Mouse (Mus musculus) hindlimb bud, embryonic 11.5 days (tissue): ENCODE results near the gene Ccdc81.

Experiments used
- DNase-seq: peaks from one replicate; pipeline ENCODE4 v3.0.0-alpha.2; 2012; ENCODE audit warnings: low read depth, low spot score; ENCODE audit errors: extremely low spot score

Gene Ccdc81

DNA sequence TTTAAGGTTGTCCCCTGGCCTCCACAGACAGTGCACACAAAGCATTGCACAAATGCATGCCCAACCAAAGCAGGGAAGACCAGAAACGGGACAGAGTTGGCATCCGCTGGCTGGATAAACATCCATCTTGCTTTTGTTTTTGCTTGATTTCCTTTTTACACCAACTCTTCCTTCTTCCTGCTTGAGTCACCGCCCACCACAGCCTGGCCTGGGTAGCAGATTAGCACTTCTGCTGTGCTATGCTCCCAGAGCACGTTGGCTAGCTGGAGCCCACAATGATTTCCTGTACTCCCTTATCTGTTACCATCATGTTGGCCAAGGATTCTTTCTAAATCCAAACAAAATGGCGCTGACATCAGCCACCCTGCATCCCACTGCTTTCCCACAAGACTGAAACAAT is 36.2 kb downstream of the Ccdc81 start:
- no peak for DNase-seq

DNA sequence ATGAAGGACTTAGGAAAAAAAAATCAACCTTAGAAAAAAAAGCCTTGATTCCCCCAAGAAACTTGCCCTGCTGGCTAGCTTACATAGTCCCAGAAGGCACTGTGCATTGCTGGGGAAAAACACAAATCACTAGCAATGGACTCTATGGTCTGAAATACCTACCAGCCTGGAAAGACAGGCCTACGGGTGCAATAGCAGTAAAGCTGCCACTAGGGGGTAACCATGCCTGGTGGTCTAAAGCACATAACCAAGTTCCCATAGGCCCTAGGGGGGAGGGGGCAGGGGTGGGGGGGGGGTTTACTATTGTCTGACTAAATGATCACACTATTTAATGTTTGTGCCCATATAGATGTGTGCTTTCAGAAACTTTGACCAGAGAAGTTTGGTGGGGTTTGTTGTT is 38.7 kb downstream of the Ccdc81 start:
- DNase-seq = no peak

DNA sequence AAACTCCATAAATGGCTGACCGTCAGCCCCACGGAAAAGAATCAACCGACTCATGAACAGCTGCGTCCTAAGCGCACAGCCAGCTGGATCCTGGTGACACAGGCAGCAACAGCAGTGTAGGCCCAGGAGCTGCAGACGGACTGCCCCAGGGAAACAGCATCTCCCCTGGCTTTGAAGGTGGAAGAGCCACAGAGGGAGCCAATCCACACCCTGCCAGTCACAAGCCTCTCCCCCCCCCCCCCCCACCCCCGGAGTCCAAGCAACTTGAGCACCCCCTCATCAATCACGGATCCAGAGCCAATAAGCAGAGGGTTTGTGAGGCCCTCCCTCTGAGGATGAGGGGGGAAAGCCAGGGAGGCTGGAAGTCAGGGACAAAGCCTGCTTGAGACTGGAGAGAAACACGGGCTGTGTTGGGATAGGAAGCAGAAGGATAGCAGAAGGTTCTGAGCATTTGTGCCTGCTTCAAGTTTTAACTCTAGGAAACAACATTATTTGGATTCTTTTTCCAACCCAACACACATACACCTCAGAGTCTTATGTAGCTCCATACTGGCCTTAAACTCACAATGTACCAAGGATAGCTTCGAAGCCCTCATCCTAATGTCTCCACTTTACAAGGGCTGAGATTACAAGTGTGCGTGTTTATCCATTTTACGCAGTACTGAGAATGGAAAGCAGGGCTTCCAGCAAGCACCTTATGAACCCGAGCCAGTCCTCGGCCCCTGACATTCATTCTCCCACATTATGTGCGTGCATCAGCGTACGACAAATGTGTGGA is 46.8 kb downstream of the Ccdc81 start:
- no peak for DNase-seq

GRCm38 (mm10) chr7:89855196-89855595 is 48.2 kb downstream of the Ccdc81 start:
- DNase-seq = no peak

- DNase-seq = no peak
Measured at GRCm38 (mm10) chr7:89853131-89853530, 50.3 kb downstream of the Ccdc81 start.

DNA sequence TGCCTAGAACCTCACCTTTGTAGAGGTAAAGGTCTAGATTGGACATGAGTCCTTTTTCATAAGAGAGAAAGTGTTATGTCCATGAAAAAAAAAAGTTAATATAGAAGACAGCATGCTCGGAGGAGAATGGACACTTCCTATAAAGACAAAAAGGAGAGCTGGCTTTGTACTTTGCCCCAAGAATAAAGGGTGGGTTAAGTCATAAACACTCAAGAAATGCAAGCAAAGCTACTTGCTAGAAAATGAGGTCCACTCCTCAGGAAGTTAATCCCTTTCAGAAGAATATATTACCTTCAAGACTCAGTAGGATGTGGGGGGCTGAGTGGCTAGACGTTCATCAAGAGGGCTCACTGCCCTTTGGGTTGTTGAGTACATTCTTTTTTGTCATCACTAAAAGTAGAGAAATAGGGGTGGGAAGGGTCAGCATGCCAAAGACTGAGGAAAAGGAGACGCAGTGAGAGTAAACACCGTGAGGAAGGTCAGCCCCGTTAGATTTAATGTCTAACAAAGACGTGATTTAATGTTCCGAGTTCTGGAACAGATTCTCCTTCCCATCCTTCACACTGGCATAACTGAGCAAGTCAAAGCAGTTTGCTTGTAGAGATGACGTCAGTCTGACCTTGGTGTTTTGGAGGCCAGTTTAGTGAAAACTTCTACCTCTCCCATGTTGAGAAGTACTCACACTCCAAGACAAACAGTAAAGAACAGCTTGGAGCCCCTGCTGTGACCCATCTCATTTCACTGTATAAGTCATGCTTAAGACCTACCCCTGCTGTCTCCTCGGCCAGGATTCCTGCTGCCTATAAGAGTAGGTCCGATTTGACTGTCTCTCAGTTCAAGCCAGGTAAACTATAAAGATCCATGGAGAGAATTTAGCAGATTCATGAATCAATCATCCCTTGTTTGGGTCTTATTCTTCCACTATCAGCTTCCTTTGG is 51.0 kb downstream of the Ccdc81 start:
- no peak for DNase-seq

DNA sequence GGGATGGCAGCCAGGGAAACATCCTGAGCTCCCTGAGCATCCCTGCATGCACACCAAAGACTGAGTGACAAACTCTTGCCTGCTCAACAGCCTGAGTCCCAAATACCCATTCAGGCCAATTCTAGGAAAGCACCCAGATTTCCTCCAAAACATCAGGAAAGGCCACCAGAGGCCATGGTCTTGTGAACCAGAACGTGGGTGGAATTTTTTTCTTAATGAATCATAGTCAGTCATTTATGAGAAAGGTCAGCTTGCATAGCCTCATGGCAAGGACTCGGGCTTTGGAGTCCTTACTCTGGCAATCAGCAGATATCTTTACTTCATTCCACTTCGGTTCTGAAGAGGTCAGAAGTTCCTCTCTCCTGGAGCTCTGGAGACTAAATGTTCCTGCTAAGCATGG is 52.9 kb downstream of the Ccdc81 start:
- DNase-seq = no peak

GRCm38 (mm10) chr7:89845669-89846068 is 57.8 kb downstream of the Ccdc81 start:
- no peak for DNase-seq

- no peak for DNase-seq
Measured at GRCm38 (mm10) chr7:89843533-89843932, 59.9 kb downstream of the Ccdc81 start.

DNA sequence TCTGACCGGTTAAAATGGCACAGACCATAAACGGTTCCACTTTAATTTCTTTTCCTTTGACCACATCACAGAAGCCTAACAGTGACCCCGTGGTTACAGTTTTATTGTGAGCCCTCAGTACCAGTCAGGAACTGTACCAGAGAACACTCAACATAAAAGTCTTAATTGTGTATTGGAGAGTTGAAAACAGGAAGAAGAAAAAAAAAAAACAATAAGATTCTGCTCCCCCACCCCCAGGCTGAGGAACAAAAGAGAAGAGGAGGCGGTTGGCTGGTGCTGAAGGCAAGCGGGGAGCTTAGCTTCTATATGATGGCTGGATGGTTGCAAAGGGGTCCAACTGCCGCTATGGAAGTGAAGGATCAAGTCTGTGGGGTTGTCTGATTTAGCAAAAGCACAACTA is 60.3 kb downstream of the Ccdc81 start:
- no peak for DNase-seq

- no peak for DNase-seq
Measured at GRCm38 (mm10) chr7:89842404-89842715, 61.1 kb downstream of the Ccdc81 start.

- DNase-seq = peak; percentile 93
Measured at GRCm38 (mm10) chr7:89841670-89842403, 61.6 kb downstream of the Ccdc81 start.

GRCm38 (mm10) chr7:89839721-89840120 is 63.7 kb downstream of the Ccdc81 start:
- DNase-seq = no peak

DNA sequence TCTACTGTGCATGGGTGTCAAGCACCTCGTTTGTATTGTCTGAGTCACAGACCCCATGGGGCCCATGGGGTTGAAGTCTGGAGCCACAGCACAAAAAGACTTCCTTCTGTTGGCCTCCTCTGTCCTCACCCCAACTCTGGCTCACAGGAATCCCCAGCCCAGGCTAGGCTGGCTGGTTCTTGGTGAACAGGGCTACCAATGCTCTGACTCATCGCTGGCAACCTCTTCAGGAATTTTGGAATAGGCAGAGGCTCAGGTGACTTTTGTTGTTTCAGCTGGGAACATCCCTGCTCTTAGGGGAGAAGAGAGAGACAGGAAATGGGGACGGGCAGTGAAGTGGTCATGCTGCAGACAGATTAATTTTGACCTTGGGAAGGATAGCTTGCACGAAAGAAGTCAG is 65.6 kb downstream of the Ccdc81 start:
- DNase-seq = no peak

GRCm38 (mm10) chr7:89836676-89837075 is 66.8 kb downstream of the Ccdc81 start:
- DNase-seq = no peak

DNA sequence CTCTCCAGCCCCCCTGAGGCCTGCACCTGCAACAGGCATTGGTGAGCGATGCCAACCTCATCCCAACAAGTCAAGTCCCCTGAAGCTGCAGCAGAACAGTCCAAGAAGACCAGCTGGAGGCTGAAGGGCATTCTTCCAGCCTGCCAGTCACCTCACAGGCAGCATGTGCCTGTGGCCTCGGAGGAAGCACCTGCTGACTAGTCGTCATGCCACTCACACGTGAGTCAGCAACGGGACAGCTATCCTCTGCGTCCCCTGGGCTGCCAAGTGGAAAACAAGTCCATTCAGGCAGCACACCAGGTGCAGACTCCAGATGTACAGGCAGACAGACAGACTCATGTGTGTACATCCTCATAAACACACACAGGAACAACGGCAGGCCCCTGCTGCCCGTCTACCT is 67.9 kb downstream of the Ccdc81 start:
- DNase-seq = no peak

GRCm38 (mm10) chr7:89833521-89833920 is 69.9 kb downstream of the Ccdc81 start:
- no peak for DNase-seq

DNA sequence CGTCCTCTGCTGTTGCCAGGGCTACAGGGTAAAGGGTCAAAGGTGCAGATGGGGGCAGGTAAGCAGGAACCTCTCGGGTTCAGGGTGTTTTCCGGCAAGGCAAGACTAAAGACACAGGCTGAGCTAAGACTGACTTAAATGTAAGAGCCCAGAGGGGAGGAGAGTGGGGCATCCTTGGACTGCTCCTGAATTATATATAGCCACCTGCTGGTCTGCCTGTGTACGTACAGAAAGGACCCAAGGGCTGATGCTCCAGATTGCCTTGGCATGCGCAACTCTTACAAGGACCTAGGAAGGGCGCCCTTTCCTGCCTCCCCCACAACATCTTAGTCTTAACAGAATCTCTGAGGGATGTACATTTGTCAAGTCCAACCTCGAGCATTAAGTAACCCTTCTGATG is 74.2 kb downstream of the Ccdc81 start:
- no peak for DNase-seq

GRCm38 (mm10) chr7:89828436-89829065 is 74.9 kb downstream of the Ccdc81 start:
- no peak for DNase-seq
